Mouse (Mus musculus) c-Kit-positive CD71-positive TER-119-negative erythroid progenitor cells, embryonic 14.5 days (primary cell): ENCODE measurements at regions not wholly inside any gene's neighbourhood (a gene's known extent, or its start where the extent isn't known, plus 50 kb on each side); places are given as distances from the start of the nearest gene placed in this dataset.

Source experiments
- DNase-seq: peaks from one replicate; pipeline ENCODE4 v3.0.0-alpha.2; 2013; ENCODE audit warnings: low read depth

DNA sequence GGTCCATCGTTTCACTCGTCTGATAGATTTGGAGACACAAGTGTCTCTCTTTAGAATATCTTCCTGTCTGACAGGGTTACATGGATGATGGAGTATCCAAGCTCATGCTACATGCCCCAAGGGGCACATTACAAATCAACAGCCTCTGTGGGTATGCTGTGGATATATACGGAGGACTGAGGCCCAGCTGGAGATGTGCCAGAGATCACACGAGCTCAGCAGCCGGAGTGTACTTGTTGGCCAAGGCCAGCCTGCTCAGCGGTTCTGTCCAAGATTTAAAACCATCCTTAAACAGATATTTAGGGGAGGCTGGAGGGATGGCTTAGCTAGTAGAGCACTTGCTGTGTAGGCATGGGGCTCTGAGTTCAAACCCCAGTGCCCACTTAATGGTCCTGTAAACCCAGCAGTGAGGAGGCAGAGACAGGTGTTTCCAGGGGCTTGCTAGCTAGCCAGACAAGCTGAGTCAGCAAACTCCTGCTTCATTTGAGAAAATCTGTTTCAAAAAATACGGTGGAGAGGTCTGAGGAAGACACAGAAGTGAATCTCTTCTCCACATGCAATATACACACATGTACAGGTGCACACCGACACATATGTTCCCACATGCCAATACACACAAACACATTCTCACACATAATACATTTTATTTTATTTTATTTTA is 85.6 kb upstream of the Aldh1b1 start:
- no peak for DNase-seq

- no peak for DNase-seq
These were observed 94.8 kb upstream of the Aldh1b1 start for GRCm38 (mm10) chr4:45703997-45704396.

DNA sequence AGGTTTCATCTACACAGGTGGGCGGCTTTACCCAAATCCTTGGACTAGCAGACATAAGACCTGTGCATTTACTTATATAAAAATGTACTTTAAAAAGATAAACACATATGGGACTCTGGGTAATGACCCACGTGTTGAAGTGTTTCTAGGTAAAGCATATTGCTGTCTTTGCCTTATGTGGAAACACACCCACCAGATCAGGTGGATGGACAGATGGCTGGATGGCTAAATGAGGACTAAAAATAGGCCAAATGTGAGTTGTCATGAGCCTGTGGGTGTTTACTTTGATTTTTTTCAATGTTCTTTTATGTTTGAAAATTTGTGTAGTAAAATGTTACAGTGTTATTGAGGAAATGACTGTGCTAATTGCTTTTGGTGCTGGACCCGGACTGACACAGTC is 99.2 kb upstream of the Aldh1b1 start:
- DNase-seq: no peak

- no peak for DNase-seq
These were observed 103.6 kb upstream of the Aldh1b1 start for GRCm38 (mm10) chr4:45695239-45695638.

DNA sequence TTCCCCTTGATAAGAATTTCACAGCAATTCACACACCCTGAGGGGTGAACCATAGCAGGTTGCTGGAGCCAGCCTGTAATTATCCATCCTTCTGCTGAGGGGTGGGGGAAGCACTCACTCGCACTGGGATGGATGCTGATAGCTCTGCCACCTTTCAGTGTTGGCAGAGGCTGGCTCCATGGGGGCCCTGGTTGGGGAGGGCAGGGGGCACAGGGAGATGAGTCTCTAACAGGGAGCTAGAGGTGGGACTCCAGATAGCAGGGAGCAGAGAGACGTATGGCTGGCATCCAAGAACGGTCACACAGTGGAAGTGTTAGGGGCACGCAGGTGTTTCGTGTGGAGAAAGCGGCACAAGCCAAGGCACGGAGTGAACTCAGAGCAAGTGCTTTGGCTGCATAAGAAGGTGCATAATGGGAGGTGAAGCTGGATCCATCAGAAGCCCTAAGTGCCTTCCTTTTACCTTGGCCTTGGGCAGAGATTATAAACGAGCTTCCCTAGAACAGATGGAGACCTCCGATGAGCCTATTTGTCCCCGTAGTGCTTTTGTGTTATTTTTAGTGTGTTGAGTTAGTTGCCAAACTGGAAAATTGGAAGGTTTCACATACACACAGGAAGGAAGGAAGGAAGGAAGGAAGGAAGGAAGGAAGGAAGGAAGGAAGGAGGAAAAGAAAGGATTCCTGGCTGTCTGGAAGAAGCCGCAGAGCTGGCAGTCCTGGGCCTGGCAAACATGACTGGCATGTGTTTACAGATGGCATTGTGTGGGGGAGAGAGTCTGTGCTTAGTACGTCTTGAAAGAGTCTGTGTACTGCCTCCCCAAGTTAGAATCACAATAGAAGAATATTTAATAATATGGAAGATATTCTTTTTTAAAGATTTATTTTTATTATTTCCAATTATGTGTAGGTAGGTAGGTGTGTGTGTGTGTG is 108.6 kb upstream of the Aldh1b1 start:
- DNase-seq: no peak

DNA sequence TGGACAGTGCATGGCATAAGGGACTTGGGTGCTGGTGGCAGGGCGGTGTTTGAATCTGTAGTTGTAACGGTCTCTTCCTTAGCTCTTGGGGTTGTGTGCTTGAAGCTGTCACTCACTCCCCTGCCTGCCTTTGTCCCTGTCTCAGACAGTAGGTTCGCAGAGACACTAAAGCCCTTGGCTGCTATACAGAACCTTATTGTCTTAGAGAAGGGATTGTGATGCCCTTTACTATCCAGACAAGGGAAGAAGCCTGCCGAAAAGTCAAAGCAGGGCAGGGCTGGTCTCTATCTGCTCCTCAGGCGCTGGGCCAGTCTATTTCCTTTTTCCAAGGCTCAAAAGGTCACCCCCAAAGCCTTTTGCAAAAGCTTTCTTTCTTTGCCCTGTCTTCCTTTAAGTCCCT is 109.2 kb upstream of the Aldh1b1 start:
- no peak for DNase-seq

GRCm38 (mm10) chr4:45688233-45688632 is 110.6 kb upstream of the Aldh1b1 start:
- no peak for DNase-seq

DNA sequence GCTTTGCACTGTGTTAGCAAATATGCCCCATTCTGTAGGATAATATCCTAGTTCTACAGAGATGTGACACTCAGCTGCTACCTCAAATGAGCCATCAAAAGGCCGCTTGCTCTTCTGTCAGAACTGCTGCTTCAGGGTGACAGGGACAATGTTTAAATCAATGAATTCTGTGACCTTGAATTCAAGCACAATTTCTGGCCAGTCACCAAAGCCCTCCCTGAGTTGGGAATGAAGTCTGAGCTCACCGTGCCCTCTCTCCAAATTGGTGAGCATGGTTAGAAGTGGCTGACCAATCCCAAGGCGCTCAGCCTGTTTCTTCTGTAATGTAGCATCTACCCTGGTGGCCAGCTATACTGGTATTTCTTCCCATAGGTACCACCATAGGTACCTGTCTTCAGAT is 113.8 kb upstream of the Aldh1b1 start:
- no peak for DNase-seq

GRCm38 (mm10) chr4:45683205-45683604 is 115.6 kb upstream of the Aldh1b1 start:
- no peak for DNase-seq

DNA sequence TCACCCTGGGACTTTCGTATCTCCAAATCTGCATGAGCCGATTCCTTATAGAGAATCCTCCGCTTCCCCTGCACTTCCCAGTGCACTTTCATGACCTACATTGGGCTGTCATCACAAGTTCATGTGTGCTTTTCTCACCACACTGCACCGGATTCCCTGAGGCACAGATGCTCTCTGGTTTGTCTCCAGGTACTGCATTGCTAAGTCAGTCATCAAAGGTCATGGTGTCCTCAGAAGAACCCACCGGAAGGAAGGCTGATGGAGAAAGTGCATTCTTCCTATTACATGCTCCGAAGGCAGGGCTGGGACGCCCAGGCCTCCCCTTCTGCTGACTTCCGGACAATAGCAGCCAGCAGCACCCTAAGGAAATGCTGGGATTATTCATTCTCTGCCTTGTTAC is 116.1 kb upstream of the Aldh1b1 start:
- no peak for DNase-seq

- no peak for DNase-seq
These were observed 122.7 kb upstream of the Aldh1b1 start for GRCm38 (mm10) chr4:45676137-45676536.

DNA sequence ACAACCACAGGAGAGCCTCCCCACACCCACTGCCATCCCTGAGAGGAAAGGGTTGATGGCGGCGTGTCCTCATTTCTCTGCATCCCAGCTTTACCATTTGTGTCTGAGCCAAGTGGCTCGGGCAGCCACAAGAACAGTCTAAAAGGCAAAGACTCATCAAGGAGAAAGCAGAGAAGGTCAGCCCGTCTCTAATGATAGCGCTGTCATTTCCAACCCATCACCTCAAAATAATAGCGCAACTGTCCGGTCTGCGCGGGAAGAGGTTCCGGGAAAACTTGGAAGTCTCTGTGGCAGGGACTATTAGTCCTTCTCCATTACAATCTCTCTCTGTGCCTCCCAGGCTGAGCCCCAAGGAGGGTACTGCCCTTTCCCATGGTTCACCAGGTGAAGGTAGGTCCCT is 124.5 kb upstream of the Aldh1b1 start:
- no peak for DNase-seq

DNA sequence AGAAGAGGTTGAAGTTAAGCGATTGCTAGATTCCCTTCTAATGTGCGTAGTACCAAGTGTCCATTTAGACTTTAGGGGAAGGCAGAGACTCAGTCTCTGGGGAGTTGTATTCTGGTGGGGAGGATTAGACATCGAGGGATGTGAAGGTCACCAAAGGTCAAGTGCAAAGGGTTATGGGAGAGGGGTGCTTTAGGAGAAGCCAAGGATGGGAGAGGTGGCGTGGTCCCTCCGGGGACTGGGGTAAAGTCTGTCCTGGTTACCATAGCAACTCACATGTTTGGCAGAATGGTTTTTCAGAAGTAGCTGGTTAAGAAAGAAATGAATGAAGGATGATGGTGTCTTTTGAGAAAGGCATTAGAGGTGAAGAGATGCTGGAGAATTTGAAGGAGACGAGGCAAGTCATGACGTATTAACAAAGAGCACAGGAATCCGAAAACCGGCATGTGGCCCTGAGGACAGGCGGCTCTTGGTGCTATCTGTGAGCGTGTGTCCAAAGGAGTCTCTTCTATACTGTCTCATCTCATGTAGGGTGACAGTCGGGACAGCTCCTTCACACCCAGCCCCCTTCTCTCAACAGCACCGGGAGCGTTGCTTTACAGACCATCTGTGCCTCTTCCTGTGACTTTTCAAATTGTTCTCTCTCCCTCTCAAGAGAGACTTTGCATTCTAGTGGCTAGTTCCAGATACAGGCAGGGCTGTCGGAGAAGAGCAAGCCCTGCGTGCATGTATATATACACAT is 125.6 kb upstream of the Aldh1b1 start:
- DNase-seq: no peak

- no peak for DNase-seq
These were observed 126.4 kb upstream of the Aldh1b1 start for GRCm38 (mm10) chr4:45672262-45673076.

DNA sequence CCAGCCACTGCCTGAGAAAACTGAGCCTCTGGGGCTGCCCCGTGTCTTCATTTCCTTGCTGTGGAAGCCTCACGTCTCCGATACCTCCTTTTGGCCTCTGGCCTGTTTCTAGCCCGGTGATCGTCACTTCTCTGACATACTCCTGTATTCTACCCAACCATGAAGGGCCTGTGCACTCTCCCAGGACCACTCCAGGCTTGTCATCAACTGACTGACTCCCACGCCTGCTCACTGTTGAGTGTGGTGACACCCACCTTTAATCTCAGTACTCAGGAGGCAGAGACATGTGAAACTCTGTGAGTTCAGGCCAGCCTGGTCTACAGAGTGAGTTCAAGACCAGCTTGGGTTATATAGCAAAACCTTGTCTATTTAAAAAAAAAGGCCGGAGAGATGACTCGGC is 132.1 kb upstream of the Shb start:
- no peak for DNase-seq

DNA sequence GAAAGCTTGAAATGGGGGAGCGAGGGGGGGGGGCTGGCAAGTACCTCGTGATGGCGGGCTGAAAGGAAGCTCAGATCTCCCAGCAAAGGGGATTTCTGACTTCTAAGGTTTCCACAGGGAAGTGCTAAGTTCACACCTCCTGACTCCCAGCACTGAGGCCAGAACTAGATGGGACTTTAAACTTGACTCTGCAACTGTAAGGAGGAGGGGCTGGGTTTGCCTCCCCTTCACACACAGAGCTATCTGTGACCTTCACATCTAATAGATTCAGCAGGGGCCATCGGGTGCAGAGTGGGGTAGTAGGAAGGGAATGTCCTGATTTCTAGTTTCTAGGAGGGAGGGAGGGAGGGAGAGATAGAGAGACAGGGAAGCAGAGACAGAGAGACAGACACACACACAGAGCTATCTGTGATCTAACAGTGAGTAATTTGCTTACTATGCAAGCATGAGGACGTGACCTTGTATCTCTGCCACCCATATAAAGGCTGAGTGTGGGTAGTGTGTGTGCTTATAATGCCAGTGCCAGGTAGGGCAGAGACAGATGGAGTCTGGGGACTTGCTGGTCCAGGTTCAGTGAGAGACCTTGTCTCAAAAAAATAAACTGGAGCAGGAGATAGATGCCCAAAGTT is 125.2 kb upstream of the Shb start:
- no peak for DNase-seq

DNA sequence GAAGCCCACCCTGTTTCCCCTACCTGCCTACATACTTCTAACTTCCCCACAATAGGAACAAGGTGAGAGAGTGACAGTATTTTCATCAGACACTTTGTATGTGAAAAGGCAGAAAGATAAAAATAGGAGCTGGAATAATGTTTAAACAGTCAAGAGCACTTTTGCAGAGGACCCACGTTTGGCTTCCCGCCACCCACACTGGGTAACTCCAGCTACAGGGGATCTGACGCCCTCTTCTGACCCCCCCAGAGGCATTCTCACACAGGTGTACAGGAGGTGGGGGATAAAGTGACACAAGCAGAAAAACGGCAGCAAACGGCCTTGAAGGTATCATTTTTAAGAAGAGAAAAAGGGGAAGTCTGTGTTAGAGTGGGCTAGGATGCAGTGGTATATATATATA is 123.5 kb upstream of the Shb start:
- no peak for DNase-seq

GRCm38 (mm10) chr4:45654804-45655155 is 122.5 kb upstream of the Shb start:
- no peak for DNase-seq

GRCm38 (mm10) chr4:45654019-45654803 is 121.9 kb upstream of the Shb start:
- DNase-seq: no peak

DNA sequence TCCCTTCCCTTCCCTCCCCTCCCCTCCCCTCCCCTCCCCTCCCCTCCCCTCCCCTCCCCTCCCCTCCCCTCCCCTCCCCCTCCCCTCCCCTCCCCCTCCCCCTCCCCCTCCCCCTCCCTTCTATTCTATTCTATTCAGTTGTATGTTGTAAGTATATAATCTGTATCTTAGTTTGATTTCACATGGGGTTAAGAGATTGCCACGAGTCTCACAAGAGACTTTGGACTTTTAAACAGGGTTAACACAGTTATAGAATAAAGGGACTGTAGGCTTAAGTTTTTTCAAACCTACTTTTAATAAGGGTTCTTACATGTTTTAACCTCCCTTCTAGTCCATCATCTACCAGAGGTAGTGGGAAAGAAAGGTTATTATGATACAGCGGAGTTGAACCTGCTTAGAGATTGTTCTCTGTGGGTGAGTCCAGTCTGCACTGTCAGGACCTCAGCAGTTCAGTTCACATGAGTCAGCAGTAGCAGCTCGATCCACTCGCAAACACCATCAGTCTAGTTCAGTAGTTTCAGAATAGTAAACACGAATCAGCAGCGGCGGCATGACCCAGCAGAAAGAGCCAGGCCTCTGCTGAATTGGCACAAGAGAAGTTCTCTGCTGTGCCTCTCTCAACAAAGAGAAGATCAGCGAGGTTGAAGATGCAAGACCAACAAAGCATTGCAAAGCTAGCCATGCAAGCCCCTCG is 116.8 kb upstream of the Shb start:
- no peak for DNase-seq
